Mouse (Mus musculus) heart, embryonic 11.5 days (tissue): ENCODE results near the gene Carmil3. TPM values are rescaled to one million over a fixed set of nuclear protein-coding genes. Genes with fewer than 3 reads are reported as not detected.

Source experiments
- ATAC-seq: fragments of 200-750 bp; cut with Nextera tagmentation; replicated peaks from 2 replicates; pipeline ENCODE4 v1.8.0; 2017; ENCODE audit warnings: moderate library complexity; ENCODE audit not compliant: insufficient number of reproducible peaks, low FRiP score, low TSS enrichment
- H3K27ac ChIP-seq: fragments of 300-500 bp; sonication (generic); 2 replicates; pipeline ENCODE4 v1.5.1; 2014; ENCODE audit warnings: mild to moderate bottlenecking, low read depth, low read length
- H3K27me3 ChIP-seq: fragments of 300-500 bp; sonication (generic); 2 replicates; pipeline ENCODE4 v1.6.1; 2014; ENCODE audit warnings: mild to moderate bottlenecking, low read length, mixed read lengths; ENCODE audit not compliant: control insufficient read depth, insufficient read depth
- H3K36me3 ChIP-seq: fragments of 300-500 bp; sonication (generic); 2 replicates; pipeline ENCODE4 v1.6.1; 2014; ENCODE audit warnings: mild to moderate bottlenecking, low read length, moderate library complexity, mixed read lengths; ENCODE audit not compliant: control insufficient read depth, insufficient read depth
- H3K4me1 ChIP-seq: fragments of 300-500 bp; sonication (generic); 2 replicates; pipeline ENCODE4 v1.6.1; 2014; ENCODE audit warnings: low read length; ENCODE audit not compliant: control insufficient read depth, insufficient read depth
- H3K4me2 ChIP-seq: fragments of 300-500 bp; sonication (generic); 2 replicates; pipeline ENCODE4 v1.6.1; 2014; ENCODE audit warnings: mild to moderate bottlenecking, moderate library complexity
- H3K4me3 ChIP-seq: fragments of 300-500 bp; sonication (generic); 2 replicates; pipeline ENCODE4 v1.5.1; 2014; ENCODE audit warnings: low read depth, low read length
- H3K9ac ChIP-seq: fragments of 300-500 bp; sonication (generic); 2 replicates; pipeline ENCODE4 v1.6.1; 2014; ENCODE audit warnings: mild to moderate bottlenecking, low read depth, low read length, moderate library complexity
- H3K9me3 ChIP-seq: fragments of 300-500 bp; sonication (generic); replicated peaks from 2 replicates; pipeline ENCODE4 v1.6.1; 2016; ENCODE audit warnings: low read length; ENCODE audit not compliant: control insufficient read depth
- whole genome bisulfite sequencing: fragments of 180-500 bp; shearing (Covaris S2); extraction: QIAGEN DNeasy Blood & Tissue Kit; methylation state at CpG from one replicate; pipeline ENCODE4 v1.1.7; 2014; ENCODE audit not compliant: insufficient replicate concordance; 5-methylcytosine and 5-hydroxymethylcytosine counted together
- polyA plus RNA-seq: library from polyadenylated mRNA; unstranded; fragments of >200 nt; fragmentation: Nextera tagmentation; extraction: Ambion mirVana; gene quantifications from 2 replicates; pipeline ENCODE4 v1.2.1, GENCODE M21; 2014

Gene Carmil3
- polyA plus RNA-seq, 1 experiment from 2014 or later: 2.2 TPM

DNA sequence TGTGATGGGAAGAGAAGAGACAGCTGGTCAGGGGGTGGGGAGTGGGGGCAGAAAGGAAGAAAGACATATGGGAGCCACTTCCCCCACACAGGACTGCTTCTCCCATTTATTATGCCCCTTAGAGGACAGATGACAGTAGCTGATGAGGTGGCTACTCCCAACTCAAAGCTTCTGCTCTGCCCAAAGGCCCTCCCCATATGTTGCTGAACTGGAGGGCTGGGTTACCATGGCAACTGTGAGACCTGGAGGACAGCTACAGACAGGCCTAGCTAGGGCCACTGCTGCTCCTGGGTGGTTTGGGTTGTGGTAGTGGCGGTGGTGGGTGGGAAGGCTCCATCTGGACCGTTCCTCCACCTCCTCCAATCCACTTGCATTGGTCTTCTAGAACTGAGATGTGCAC lies 28.4 kb downstream of the Carmil3 start:
- Histone ChIP-seq H3K27me3 (peaks cover 78% of the 10 kb centered on the region), H3K4me3 (no peak overlapping the region), H3K4me1 (no peaks in the 10 kb centered on the region; the same call in none of the 2 replicates), H3K27ac (no peak overlapping the region), H3K36me3 (no peaks in the 10 kb centered on the region), H3K4me2 (no peak overlapping the region), H3K9ac (no peak overlapping the region), H3K9me3 (no peaks in the 10 kb centered on the region)
- ATAC-seq: no peak
- 59% methylated on average over 2 of the region's 2 CpGs for WGBS

- ATAC-seq: no peak
- WGBS: 51% methylated on average over 4 of the region's 4 CpGs
These were observed 29.2 kb downstream of the Carmil3 start for GRCm38 (mm10) chr14:55519604-55520003.

DNA sequence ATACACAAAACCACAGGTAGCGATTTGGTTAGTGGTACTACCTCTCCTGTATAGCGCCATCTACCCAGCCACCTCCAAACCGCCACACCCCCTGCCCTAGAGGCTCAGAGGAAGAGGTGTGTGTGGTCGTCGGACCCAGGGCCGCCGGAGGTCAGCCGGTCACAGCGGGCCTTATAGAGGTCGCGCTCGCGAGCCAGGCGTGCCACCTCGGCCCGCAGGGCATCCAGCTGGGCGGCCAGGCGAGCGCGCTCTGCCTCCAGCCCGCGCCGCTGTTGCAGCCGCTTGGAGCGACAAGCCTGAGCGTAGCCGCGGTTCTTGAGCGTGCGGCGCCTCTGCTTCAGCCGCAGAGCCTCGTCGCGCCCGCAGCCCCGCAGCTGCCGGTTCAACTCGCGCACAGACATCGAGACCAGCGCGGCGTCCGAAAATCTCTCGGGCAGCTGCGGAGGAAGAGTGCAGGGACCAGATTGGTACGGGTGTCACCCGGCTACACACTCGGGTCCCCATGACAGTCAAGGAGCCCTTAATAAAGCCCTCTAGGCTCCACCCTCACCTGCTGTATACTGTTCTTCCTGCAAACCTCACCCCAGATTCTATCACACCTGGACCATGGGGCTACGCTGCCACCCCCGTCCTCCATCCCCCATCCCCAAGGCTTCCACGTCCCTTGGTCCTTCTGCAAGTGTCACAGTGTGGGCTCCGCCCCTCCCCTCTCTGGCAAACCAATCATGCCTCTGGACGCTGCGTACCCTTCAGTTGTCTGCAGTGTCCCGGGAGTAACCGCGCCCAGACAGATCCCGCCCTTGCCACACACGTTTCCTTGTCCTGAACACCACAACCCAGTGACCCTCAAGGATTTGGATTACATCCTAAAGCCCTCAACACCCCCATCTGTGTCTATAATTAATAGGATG lies 30.3 kb downstream of the Carmil3 start:
- H3K4me1 ChIP-seq: peaks cover 6% of the 10 kb centered on the region

More at GRCm38 (mm10) chr14:55519604-55520003, 29.2 kb downstream of the Carmil3 start:
- H3K9ac ChIP-seq: no peak overlapping the region
- no peak overlapping the region for H3K4me3 ChIP-seq
- H3K27me3 ChIP-seq: peaks cover 75% of the 10 kb centered on the region
- H3K9me3 ChIP-seq: no peaks in the 10 kb centered on the region
- H3K36me3 ChIP-seq: no peaks in the 10 kb centered on the region
- H3K27ac ChIP-seq: no peak overlapping the region
- H3K4me2 ChIP-seq: no peak overlapping the region
- H3K4me1 ChIP-seq: peaks cover 2% of the 10 kb centered on the region

GRCm38 (mm10) chr14:55524062-55524461 lies 33.6 kb downstream of the Carmil3 start:
- 46% methylated on average over 4 of the region's 4 CpGs for WGBS
- H3K36me3 ChIP-seq: no peaks in the 10 kb centered on the region
- H3K27me3 ChIP-seq: peaks cover 52% of the 10 kb centered on the region
- no peak overlapping the region for H3K4me2 ChIP-seq
- H3K9me3 ChIP-seq: no peaks in the 10 kb centered on the region
- peaks cover 6% of the 10 kb centered on the region for H3K4me1 ChIP-seq
- ATAC-seq: no peak
- no peak overlapping the region for H3K4me3 ChIP-seq
- H3K27ac ChIP-seq: no peak overlapping the region
- no peak overlapping the region for H3K9ac ChIP-seq

More for the DNA sequence above, 30.3 kb downstream of the Carmil3 start:
- no peaks in the 10 kb centered on the region for H3K9me3 ChIP-seq
- ATAC-seq: no peak
- no peak overlapping the region for H3K27ac ChIP-seq
- peak overlapping the region; percentile 54 for H3K4me3 ChIP-seq
- H3K27me3 ChIP-seq: peaks cover 73% of the 10 kb centered on the region
- under 1% methylated on average over 61 of the region's 61 CpGs for WGBS
- H3K4me2 ChIP-seq: peak overlapping the region; percentile 95
- peak overlapping the region; percentile 39; the same call in 1 of the 2 replicates for H3K9ac ChIP-seq
- H3K36me3 ChIP-seq: no peaks in the 10 kb centered on the region

DNA sequence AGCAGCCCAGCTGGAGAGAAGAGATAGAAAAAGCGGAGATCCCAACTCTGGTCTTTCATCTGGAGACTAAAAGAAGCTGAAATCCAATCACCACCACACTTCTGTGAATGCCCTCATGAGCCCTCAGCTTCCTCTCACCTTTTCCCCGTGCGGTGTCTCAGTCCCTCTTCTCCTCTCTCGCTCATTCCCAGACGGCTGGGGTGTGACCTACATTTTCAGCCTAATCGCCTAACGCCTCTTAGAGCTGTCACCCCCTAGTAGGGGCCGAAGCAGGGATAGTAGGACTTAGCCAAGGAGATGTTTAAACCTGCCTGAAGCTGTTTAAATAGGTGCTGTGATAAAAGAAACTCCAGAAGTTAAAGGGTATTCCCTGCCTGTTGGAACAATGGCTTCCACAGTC lies 34.3 kb downstream of the Carmil3 start, which contains the start of gene Nrl:
TSS of gene Nrl (minus strand) at position 197 of the 400 bp plus-strand sequence.
- peaks cover 51% of the 10 kb centered on the region for H3K27me3 ChIP-seq
- peak within 1 kb of the TSS; percentile 1; the same call in 1 of the 2 replicates for H3K4me2 ChIP-seq
- 6% methylated on average over 8 of the region's 8 CpGs for WGBS
- H3K9ac ChIP-seq: no peak within 1 kb of the TSS
- no peak within 1 kb of the TSS for H3K27ac ChIP-seq
- no peaks in the 10 kb centered on the region for H3K9me3 ChIP-seq
- H3K36me3 ChIP-seq: no peaks in the 10 kb centered on the region
- no peak for ATAC-seq
- no peak within 1 kb of the TSS for H3K4me3 ChIP-seq
- peaks cover 6% of the 10 kb centered on the region for H3K4me1 ChIP-seq

DNA sequence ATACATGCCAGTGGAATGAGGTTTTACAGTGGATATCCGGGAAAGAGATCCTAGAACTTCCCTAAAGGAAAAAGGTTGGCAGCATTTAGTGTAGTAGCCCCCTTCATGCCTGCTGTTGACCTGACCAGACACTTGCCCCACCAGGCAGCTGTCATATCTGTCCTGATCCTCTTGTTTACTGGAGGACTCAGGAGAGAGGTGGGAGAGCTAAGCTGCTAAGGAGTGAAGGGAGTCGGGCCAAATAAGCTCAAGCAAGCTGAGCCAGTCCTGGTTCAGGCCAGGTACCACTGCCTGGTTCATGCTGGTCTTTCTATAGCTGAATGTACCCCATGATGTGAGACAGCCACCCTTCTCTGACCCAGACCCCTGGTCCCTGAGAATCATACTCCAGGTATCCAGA lies 36.2 kb downstream of the Carmil3 start:
- Histone ChIP-seq H3K9me3 (no peaks in the 10 kb centered on the region), H3K4me2 (no peak overlapping the region), H3K4me1 (peaks cover 6% of the 10 kb centered on the region; the same call in 1 of the 2 replicates), H3K4me3 (no peak overlapping the region), H3K27me3 (peaks cover 32% of the 10 kb centered on the region), H3K36me3 (no peaks in the 10 kb centered on the region), H3K27ac (no peak overlapping the region), H3K9ac (no peak overlapping the region)
- WGBS: 65% methylated on average over 2 of the region's 2 CpGs
- ATAC-seq: no peak

GRCm38 (mm10) chr14:55527940-55528339 lies 37.5 kb downstream of the Carmil3 start:
- Histone ChIP-seq H3K9me3 (no peaks in the 10 kb centered on the region), H3K9ac (no peak overlapping the region), H3K27me3 (peaks cover 19% of the 10 kb centered on the region), H3K27ac (no peak overlapping the region), H3K36me3 (no peaks in the 10 kb centered on the region), H3K4me1 (peaks cover 6% of the 10 kb centered on the region; the same call in 1 of the 2 replicates), H3K4me2 (no peak overlapping the region), H3K4me3 (no peak overlapping the region)
- ATAC-seq: no peak
- WGBS: 24% methylated on average over 3 of the region's 3 CpGs

DNA sequence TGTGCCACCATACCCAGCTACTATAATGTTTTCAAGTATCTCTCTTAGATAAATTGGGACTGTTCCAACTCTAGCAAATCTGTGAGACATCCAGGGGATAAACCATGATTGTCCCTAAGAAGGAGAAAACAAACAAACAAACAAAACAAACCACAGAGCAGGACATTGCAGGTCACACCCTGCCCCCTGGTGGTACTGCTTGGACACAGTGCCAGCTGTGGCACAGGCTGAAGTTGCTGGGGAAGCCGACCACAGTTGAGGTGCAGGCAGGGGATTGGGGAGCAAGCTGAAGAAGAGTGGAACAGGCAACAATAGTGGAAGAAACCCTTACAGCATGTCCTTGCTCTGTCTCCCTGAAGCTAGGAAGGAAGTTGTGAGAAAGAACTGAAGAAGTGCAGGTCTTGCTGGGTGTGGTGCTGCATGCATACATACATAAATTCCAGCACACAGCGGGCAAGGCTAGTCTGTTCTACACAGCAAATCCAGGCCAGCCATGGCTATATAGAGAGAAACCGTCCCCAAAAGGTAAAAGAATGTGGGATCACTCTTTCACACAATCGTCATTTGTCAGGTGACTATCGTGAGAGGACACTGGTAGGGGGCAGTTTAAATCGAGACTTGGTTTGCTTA lies 45.8 kb downstream of the Carmil3 start:
- 35% methylated on average over 6 of the region's 6 CpGs for WGBS
- no peaks in the 10 kb centered on the region for H3K27me3 ChIP-seq
- H3K9me3 ChIP-seq: no peaks in the 10 kb centered on the region
- H3K36me3 ChIP-seq: no peaks in the 10 kb centered on the region
- H3K9ac ChIP-seq: no peak overlapping the region
- H3K4me2 ChIP-seq: no peak overlapping the region
- H3K4me3 ChIP-seq: no peak overlapping the region
- peaks cover 6% of the 10 kb centered on the region for H3K4me1 ChIP-seq
- H3K27ac ChIP-seq: no peak overlapping the region
- ATAC-seq: no peak
